Mouse (Mus musculus): ENCODE data around the gene Agtr2. TPM values are rescaled to one million over a fixed set of nuclear protein-coding genes. Genes with fewer than 3 reads are reported as not detected.
"Not testable (repeated sequence)": the region's sequence is repeated elsewhere in the genome, so short reads cannot be mapped to it uniquely, and the experiment has no call there.

Gene Agtr2
- not detected in 2 replicates for total RNA-seq (2017)

- no peak for ATAC-seq (replicated peaks in 1 of 2; ENCODE audit: insufficient read depth in 1 of 2, low FRiP score in 2 of 2, low TSS enrichment in 1 of 2, low read depth in 1 of 2, poor library complexity in 2 of 2, severe bottlenecking in 2 of 2)
Observed at GRCm38 (mm10) chrX:21484414-21484813, at the start of gene Agtr2. Agtr2 (plus strand) TSS chrX:21484544.

GRCm38 (mm10) chrX:21452519-21452918, 31.8 kb upstream of the Agtr2 start:
- ATAC-seq (replicated peaks in 1 of 2; ENCODE audit: insufficient read depth in 1 of 2, low FRiP score in 2 of 2, low TSS enrichment in 1 of 2, low read depth in 1 of 2, poor library complexity in 2 of 2, severe bottlenecking in 2 of 2): no peak

GRCm38 (mm10) chrX:21488111-21488510, 3.8 kb downstream of the Agtr2 start:
- no peak for ATAC-seq (replicated peaks in 1 of 2; ENCODE audit: insufficient read depth in 1 of 2, low FRiP score in 2 of 2, low TSS enrichment in 1 of 2, low read depth in 1 of 2, poor library complexity in 2 of 2, severe bottlenecking in 2 of 2)

- no peak for ATAC-seq (replicated peaks in 1 of 2; ENCODE audit: insufficient read depth in 1 of 2, low FRiP score in 2 of 2, low TSS enrichment in 1 of 2, low read depth in 1 of 2, poor library complexity in 2 of 2, severe bottlenecking in 2 of 2)
Observed at GRCm38 (mm10) chrX:21500242-21500641, 15.9 kb downstream of the Agtr2 start.

GRCm38 (mm10) chrX:21507333-21507732, 23.0 kb downstream of the Agtr2 start:
- not testable (repeated sequence) for ATAC-seq (replicated peaks in 1 of 2; ENCODE audit: insufficient read depth in 1 of 2, low FRiP score in 2 of 2, low TSS enrichment in 1 of 2, low read depth in 1 of 2, poor library complexity in 2 of 2, severe bottlenecking in 2 of 2)

- ATAC-seq (replicated peaks in 1 of 2; ENCODE audit: insufficient read depth in 1 of 2, low FRiP score in 2 of 2, low TSS enrichment in 1 of 2, low read depth in 1 of 2, poor library complexity in 2 of 2, severe bottlenecking in 2 of 2): no peak
Observed at GRCm38 (mm10) chrX:21522590-21522989, 38.2 kb downstream of the Agtr2 start.

Other genes with a start within 250 kb of the Agtr2 start
- gene Slc6a14, start 230.4 kb downstream of the Agtr2 start, total RNA-seq (2017): not detected in 2 replicates